Mouse (Mus musculus) embryonic fibroblast, embryonic 13.5 days (primary cell): ENCODE measurements at regions not wholly inside any gene's neighbourhood (a gene's known extent, or its start where the extent isn't known, plus 50 kb on each side); places are given as distances from the start of the nearest gene placed in this dataset.

ENCODE experiments used
- H3K27ac ChIP-seq: 2 replicates; pipeline ENCODE4 v1.5.1; 2012; ENCODE audit warnings: low read length, control low read depth, inconsistent platforms; ENCODE audit not compliant: insufficient read depth
- H3K4me1 ChIP-seq: 2 replicates; pipeline ENCODE4 v1.6.1; 2011; ENCODE audit warnings: low read length; ENCODE audit not compliant: control insufficient read depth, insufficient read depth
- H3K4me3 ChIP-seq: 2 replicates; pipeline ENCODE4 v1.5.1; 2011; ENCODE audit warnings: mild to moderate bottlenecking, control low read depth, low read length; ENCODE audit not compliant: insufficient read depth
- CTCF ChIP-seq: IDR thresholded peaks from 2 replicates; pipeline ENCODE4 v1.5.1; 2011; ENCODE audit warnings: mild to moderate bottlenecking, control low read depth, low read length, moderate library complexity, borderline replicate concordance; ENCODE audit not compliant: insufficient read depth
- POLR2A ChIP-seq: IDR thresholded peaks from 2 replicates; pipeline ENCODE4 v1.6.1; 2011; ENCODE audit warnings: low read depth, mild to moderate bottlenecking, control low read depth, low read length, moderate library complexity

- Histone ChIP-seq H3K27ac (no peak overlapping the region), H3K4me1 (no peaks in the 10 kb centered on the region; the same call in 1 of the 2 replicates), H3K4me3 (no peak overlapping the region)
- no peak for TF ChIP-seq POLR2A
- TF ChIP-seq CTCF = no peak
Measured at GRCm38 (mm10) chr7:72574316-72574715, 267.9 kb upstream of the Mctp2 start.

DNA sequence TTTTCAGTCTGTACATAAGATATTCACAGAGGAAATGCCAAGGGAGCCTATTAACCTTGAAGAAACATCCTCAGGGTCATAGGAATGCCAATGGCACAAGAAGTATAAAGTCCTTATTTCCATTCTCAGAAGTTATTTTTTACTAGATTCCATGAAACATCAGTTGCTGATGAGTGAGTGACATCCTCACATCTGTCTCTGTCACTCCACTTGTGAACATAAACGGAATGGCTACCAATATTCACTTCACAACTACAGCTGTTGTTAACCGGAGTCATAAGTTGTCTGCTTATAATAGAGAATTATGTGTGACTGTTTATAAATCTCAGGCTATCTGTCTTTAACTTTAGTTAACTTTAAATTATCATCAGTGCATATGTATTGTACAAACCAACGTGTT is 278.0 kb upstream of the Mctp2 start:
- TF ChIP-seq CTCF (no peak), POLR2A (no peak)
- Histone ChIP-seq H3K27ac (no peak overlapping the region), H3K4me1 (peaks cover 3% of the 10 kb centered on the region; the same call in 1 of the 2 replicates), H3K4me3 (no peak overlapping the region)

DNA sequence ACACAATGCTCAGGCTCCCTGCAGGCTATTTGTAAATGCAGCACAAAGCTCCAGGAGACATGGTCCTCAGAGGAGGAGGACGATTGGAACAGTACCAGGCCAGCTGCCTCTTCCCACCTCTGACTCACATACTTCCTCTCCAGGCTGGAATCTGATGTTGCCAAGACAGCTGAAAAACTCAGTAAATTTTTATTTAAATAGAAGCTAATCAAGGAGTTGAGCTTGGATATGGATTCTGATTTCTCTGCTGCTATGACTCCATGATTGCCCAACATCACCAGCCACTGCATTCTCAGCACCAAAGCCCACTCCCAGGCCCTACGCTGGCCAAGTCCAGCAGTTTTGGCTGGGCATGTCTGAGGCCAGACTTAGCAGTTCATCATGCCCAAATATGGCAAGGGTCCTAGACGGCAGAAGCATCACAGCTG is 282.8 kb upstream of the Mctp2 start:
- Histone ChIP-seq H3K4me3 (no peak overlapping the region), H3K27ac (peak overlapping the region; percentile 65), H3K4me1 (peaks cover 5% of the 10 kb centered on the region)
- TF ChIP-seq POLR2A (no peak), CTCF (no peak)

DNA sequence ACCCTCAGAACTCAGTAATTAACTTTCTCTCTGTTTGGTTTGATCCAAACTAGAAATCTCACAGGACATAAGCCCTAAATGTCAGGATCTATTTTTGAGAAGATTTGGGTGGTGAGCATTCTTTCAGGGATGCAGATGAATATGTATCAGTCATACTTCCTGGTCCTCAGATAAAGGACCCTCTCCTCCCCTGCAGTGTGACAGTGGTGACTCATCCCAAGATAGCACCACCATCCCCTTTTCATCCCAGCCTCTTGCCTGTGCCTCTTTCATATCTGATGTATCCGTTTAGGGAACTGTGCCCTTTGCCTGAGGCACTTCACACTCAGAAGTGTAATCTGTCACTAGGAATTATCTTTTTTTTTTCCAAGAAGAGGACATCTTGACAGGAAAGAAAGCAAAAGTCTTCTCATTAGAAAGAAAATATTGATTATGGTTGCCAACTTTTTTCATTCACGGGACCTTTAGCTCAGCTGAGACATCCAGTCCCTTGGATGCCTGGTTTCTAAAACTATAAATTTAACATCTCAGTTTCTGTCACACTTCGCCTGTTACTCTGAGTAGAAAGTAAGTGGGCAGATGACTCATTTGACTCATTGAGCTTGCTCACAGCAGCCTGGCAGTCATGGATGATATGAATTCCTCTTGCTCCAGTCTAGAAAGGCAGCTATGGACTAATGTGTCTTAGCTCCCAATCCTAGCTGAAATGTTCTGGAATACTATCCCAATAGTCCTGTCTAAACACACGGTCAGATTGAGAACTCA is 284.1 kb upstream of the Mctp2 start:
- peak overlapping the region; percentile 88 for H3K27ac ChIP-seq
- TF ChIP-seq POLR2A = no peak
- TF ChIP-seq CTCF = no peak

GRCm38 (mm10) chr7:72592110-72592509 is 285.7 kb upstream of the Mctp2 start:
- TF ChIP-seq CTCF = no peak
- TF ChIP-seq POLR2A = no peak
- H3K4me1 ChIP-seq = peaks cover 10% of the 10 kb centered on the region
- H3K4me3 ChIP-seq = no peak overlapping the region
- no peak overlapping the region for H3K27ac ChIP-seq

More for the DNA sequence above, 284.1 kb upstream of the Mctp2 start:
- Histone ChIP-seq H3K4me3 (no peak overlapping the region), H3K4me1 (peaks cover 10% of the 10 kb centered on the region)

- TF ChIP-seq CTCF (no peak), POLR2A (no peak)
- Histone ChIP-seq H3K4me1 (peaks cover 10% of the 10 kb centered on the region), H3K4me3 (no peak overlapping the region), H3K27ac (no peak overlapping the region)
Measured at GRCm38 (mm10) chr7:72592649-72593048, 286.2 kb upstream of the Mctp2 start.

DNA sequence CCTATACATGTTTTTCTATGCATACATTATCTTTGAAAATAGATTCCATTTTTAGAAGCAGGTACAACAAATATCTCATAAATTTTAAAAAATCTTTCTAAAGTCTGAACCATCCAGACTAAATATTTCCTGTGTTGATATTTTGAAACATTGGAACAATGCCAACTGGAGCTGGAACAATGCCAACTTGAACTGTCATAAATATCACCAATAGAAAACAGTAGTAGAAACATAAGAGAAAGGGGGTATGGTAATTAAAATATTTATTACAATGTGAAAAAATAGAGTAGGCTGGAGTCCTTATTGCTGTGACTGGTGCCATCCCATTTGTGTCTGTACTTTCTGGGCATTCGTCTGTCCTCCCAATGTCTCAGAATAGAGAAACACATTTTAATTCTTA is 286.9 kb upstream of the Mctp2 start:
- H3K27ac ChIP-seq = no peak overlapping the region
- H3K4me3 ChIP-seq = no peak overlapping the region
- peaks cover 10% of the 10 kb centered on the region for H3K4me1 ChIP-seq
- TF ChIP-seq POLR2A (no peak), CTCF (no peak)

- TF ChIP-seq CTCF (no peak), POLR2A (no peak)
- no peak overlapping the region for H3K4me3 ChIP-seq
- peaks cover 6% of the 10 kb centered on the region; the same call in 1 of the 2 replicates for H3K4me1 ChIP-seq
- H3K27ac ChIP-seq = no peak overlapping the region; the same call in 1 of the 2 replicates
Measured at GRCm38 (mm10) chr7:72594741-72595140, 288.3 kb upstream of the Mctp2 start.

DNA sequence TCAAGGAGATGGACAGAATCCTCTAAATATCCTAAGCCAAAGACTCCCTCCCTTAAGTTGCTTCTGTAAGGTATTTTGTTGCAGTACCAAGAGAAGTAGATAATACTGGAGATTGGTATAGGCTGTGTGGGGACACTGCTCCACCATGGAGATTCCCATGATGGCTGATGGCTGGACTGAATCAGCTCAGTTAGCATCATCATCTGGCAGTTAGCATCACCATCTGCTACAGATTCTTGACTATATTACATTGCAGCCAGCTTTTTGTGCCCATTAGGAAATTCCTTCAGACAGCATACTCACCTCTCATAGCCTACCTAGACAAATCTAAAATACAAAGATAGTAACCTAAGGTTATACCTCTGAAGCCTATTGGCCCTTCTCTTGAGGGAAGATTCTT is 290.6 kb upstream of the Mctp2 start:
- Histone ChIP-seq H3K27ac (no peak overlapping the region), H3K4me3 (no peak overlapping the region), H3K4me1 (peaks cover 4% of the 10 kb centered on the region; the same call in 1 of the 2 replicates)
- TF ChIP-seq POLR2A (no peak), CTCF (no peak)

DNA sequence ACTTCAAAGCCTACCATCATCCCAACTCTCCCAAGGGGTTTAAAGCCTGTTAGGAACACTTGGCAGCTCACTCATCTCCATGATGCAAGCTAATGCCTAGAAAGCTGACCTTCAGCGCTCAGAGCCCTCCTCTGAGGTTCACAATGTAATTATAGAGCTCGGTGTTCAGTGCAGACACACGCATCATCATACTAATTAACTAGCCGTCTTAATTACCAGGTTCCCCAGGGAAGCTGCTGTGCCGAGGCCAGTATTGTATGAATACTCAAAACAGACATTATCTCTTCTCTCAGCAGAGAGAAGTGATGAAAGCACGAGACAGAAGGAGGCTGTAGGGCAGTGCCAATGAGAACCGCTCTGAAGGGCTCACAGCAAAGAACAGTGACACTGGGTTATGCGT is 295.5 kb upstream of the Mctp2 start:
- no peak overlapping the region for H3K27ac ChIP-seq
- TF ChIP-seq CTCF (no peak), POLR2A (no peak)
- H3K4me3 ChIP-seq = no peak overlapping the region
- no peaks in the 10 kb centered on the region for H3K4me1 ChIP-seq

GRCm38 (mm10) chr7:72609791-72610190 is 303.4 kb upstream of the Mctp2 start:
- no peak for TF ChIP-seq POLR2A
- TF ChIP-seq CTCF = no peak
- H3K4me3 ChIP-seq = no peak overlapping the region
- H3K4me1 ChIP-seq = peaks cover 4% of the 10 kb centered on the region; the same call in 1 of the 2 replicates
- H3K27ac ChIP-seq = peak overlapping the region; percentile 70
